Mouse (Mus musculus): ENCODE data around the gene Tdpoz2.

DNA sequence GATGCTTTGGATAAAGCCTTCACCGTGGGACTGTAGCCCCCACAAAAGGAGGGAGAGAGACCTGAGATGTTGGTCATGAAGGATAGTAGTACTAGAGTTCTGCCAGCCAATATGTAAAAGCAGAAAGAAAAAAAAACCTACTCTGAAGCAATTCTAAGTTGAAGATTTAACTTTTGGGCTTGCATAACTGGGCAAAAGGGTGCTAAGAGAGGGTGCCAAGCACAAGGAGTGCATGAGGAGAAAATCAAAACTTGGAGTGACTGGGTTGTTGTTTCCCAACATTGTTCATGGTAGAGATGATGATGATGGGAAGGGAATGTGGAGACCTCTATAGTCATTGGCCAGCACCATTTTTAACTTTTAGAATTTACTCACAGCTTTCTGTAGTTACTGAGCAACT lies 50.6 kb downstream of the Tdpoz2 start:
- TF ChIP-seq CTCF (IDR thresholded peaks at IDR 0.05; ENCODE audit: borderline replicate concordance, insufficient read depth, low read depth, low read length) (no peak), POLR2A (IDR thresholded peaks at IDR 0.05; ENCODE audit: borderline replicate concordance, insufficient read depth, low read length) (no peak)

Measured in cerebellum, adult 2 months (tissue).